11 mouse cellular contexts compared by ENCODE assay signal in the genomic region with DNA sequence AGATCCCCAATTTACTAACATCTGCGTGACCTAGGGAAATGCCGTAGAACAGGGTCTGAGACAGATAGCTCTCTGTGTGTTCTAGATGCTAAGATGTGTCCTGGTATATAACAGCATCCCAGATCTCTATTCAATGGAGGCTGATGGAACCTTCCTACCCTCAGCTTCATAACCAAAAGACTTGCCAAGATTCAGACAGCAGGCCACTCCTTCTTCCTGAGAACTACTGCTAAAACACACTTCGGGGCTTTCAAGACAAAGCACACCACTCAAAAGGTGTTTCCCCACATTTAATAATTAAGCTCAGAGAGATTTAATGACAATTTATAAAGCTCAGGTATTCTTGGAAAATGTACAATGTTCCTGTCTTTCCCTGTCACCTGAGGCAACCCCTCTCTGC.
A peak's percentile ranks its signal among the peaks of the same experiment; 100 is the strongest.
DNase-seq lines count a peak whose midpoint lies in the region; ATAC-seq and TF ChIP-seq lines count a peak whose summit lies in the region.
"Had no signal": no experiment of that assay in that cellular context is flagged by ENCODE, and none has a peak within 500 bp of the region (broad histone marks: within the 10 kb centered on the region; RNA-seq: fewer than 3 reads in every experiment).

No protein-coding gene starts in this region.

- no peaks in the 10 kb centered on the region for H3K36me3 ChIP-seq in heart, embryonic 10.5 days
- no peaks in the 10 kb centered on the region for H3K36me3 ChIP-seq in lung, embryonic 15.5 days
- no peaks in the 10 kb centered on the region for H3K36me3 ChIP-seq in intestine, embryonic 16.5 days (ENCODE audit: control insufficient read depth, insufficient read depth, low read length)
- H3K36me3 ChIP-seq in neural tube, embryonic 15.5 days, result no peaks in the 10 kb centered on the region
- no peaks in the 10 kb centered on the region for H3K36me3 ChIP-seq in thymus, adult 2 months (ENCODE audit: control insufficient read depth, insufficient read depth, low read length)

- peak overlapping the region; percentile 74; the same call in 1 of the 2 replicates for H3K4me3 ChIP-seq in heart, embryonic 10.5 days
- peak overlapping the region; percentile 81 for H3K4me3 ChIP-seq in lung, embryonic 15.5 days
- H3K4me3 ChIP-seq in intestine, embryonic 16.5 days (ENCODE audit: low read length), result peak overlapping the region; percentile 84; the same call in 1 of the 2 replicates
- no peak overlapping the region for H3K4me3 ChIP-seq in neural tube, embryonic 15.5 days (replicated peaks)
- no peak overlapping the region for H3K4me3 ChIP-seq in thymus, adult 2 months (ENCODE audit: control insufficient read depth, insufficient read depth, low read length)

- no peak for TF ChIP-seq POLR2A in thymus, adult 2 months (IDR thresholded peaks at IDR 0.05; ENCODE audit: control insufficient read depth, extremely low read depth, insufficient read depth, low read length, poor library complexity)

- peaks cover 44% of the 10 kb centered on the region for H3K4me1 ChIP-seq in heart, embryonic 10.5 days
- peaks cover 60% of the 10 kb centered on the region for H3K4me1 ChIP-seq in lung, embryonic 15.5 days
- peaks cover 30% of the 10 kb centered on the region for H3K4me1 ChIP-seq in intestine, embryonic 16.5 days (ENCODE audit: control insufficient read depth, insufficient read depth, low read length)
- H3K4me1 ChIP-seq in neural tube, embryonic 15.5 days, result peaks cover 16% of the 10 kb centered on the region
- peaks cover 9% of the 10 kb centered on the region; the same call in 1 of the 2 replicates for H3K4me1 ChIP-seq in thymus, adult 2 months (replicated peaks; ENCODE audit: control insufficient read depth, insufficient read depth, low read length)

- no peak for TF ChIP-seq CTCF in thymus, adult 2 months (IDR thresholded peaks at IDR 0.05; ENCODE audit: borderline replicate concordance, control insufficient read depth, extremely low read depth, insufficient read depth, low read length, poor library complexity)

- H3K27ac ChIP-seq in heart, embryonic 10.5 days, result no peak overlapping the region
- H3K27ac ChIP-seq in lung, embryonic 15.5 days, result peak overlapping the region; percentile 92
- H3K27ac ChIP-seq in intestine, embryonic 16.5 days (ENCODE audit: low read length), result no peak overlapping the region
- H3K27ac ChIP-seq in neural tube, embryonic 15.5 days (replicated peaks), result no peak overlapping the region
- no peak overlapping the region for H3K27ac ChIP-seq in thymus, adult 2 months (ENCODE audit: control insufficient read depth, insufficient read depth, low read length)
- H3K27ac ChIP-seq: liver, embryonic 14.5 days had no signal

- H3K9me3 ChIP-seq in heart, embryonic 10.5 days, result no peaks in the 10 kb centered on the region
- no peaks in the 10 kb centered on the region for H3K9me3 ChIP-seq in lung, embryonic 15.5 days
- H3K9me3 ChIP-seq in intestine, embryonic 16.5 days (ENCODE audit: control insufficient read depth, low read length), result no peaks in the 10 kb centered on the region
- no peaks in the 10 kb centered on the region for H3K9me3 ChIP-seq in neural tube, embryonic 15.5 days (replicated peaks)

- no peak overlapping the region for H3K9ac ChIP-seq in lung, embryonic 15.5 days
- H3K9ac ChIP-seq in intestine, embryonic 16.5 days (ENCODE audit: low read depth, low read length), result no peak overlapping the region
- no peak overlapping the region for H3K9ac ChIP-seq in neural tube, embryonic 15.5 days (replicated peaks)
- H3K9ac ChIP-seq: liver, embryonic 14.5 days had no signal

- no peak for ATAC-seq in lung, embryonic 15.5 days (ENCODE audit: borderline replicate concordance, extremely low read depth, low FRiP score, low TSS enrichment)
- ATAC-seq in intestine, embryonic 16.5 days, result no peak
- ATAC-seq in neural tube, embryonic 15.5 days (ENCODE audit: low FRiP score), result no peak

- no peak for DNase-seq in heart, embryonic 10.5 days (ENCODE audit: low spot score)
- no peak for DNase-seq in heart, adult 18-20 months
- no peak for DNase-seq in lung, adult 18-20 months
- DNase-seq in thymus, adult 2 months, result no peak
- no peak for DNase-seq in gastrocnemius, adult 8-10 months (ENCODE audit: low spot score in 2 of 2)
- DNase-seq: cerebellum, adult 11 months; kidney, adult 18-20 months had no signal

- 79% methylated on average over 3 of the region's 3 CpGs for WGBS in heart, embryonic 10.5 days
- 66% methylated on average over 3 of the region's 3 CpGs for WGBS in lung, embryonic 15.5 days
- WGBS in intestine, embryonic 16.5 days, result 59% methylated on average over 3 of the region's 3 CpGs
- WGBS in neural tube, embryonic 15.5 days, result 91% methylated on average over 3 of the region's 3 CpGs
- WGBS in thymus, adult 2 months, result 72% methylated on average over 3 of the region's 3 CpGs

- peak overlapping the region; percentile 81 for H3K4me2 ChIP-seq in lung, embryonic 15.5 days
- H3K4me2 ChIP-seq in intestine, embryonic 16.5 days (ENCODE audit: low read depth, low read length), result peak overlapping the region; percentile 86
- H3K4me2 ChIP-seq in neural tube, embryonic 15.5 days, result peak overlapping the region; percentile 100

- H3K27me3 ChIP-seq in heart, embryonic 10.5 days (ENCODE audit: insufficient read depth, poor library complexity, severe bottlenecking), result no peaks in the 10 kb centered on the region
- no peaks in the 10 kb centered on the region for H3K27me3 ChIP-seq in lung, embryonic 15.5 days
- H3K27me3 ChIP-seq in intestine, embryonic 16.5 days (replicated peaks; ENCODE audit: control insufficient read depth, insufficient read depth, low read length), result no peaks in the 10 kb centered on the region
- peaks cover 8% of the 10 kb centered on the region; the same call in 1 of the 2 replicates for H3K27me3 ChIP-seq in neural tube, embryonic 15.5 days (replicated peaks)
- H3K27me3 ChIP-seq in thymus, adult 2 months (ENCODE audit: control insufficient read depth, insufficient read depth, low read length), result peaks cover 8% of the 10 kb centered on the region; the same call in 1 of the 2 replicates

Comparison
In these comparisons a context has a peak if more than half of its experiments do, and no peak if none do; other contexts are left out.
1. H3K4me3 ChIP-seq: peak in heart, embryonic 10.5 days (single experiment), lung, embryonic 15.5 days (single experiment) and intestine, embryonic 16.5 days (single experiment); none in neural tube, embryonic 15.5 days (single experiment) and thymus, adult 2 months (single experiment).
2. Peak in every context shown above with its lines, with median percentiles within 50 percentile points of each other: H3K4me2 ChIP-seq.